Comparison of ENCODE assay signal across 26 mouse cellular contexts in the genomic region with DNA sequence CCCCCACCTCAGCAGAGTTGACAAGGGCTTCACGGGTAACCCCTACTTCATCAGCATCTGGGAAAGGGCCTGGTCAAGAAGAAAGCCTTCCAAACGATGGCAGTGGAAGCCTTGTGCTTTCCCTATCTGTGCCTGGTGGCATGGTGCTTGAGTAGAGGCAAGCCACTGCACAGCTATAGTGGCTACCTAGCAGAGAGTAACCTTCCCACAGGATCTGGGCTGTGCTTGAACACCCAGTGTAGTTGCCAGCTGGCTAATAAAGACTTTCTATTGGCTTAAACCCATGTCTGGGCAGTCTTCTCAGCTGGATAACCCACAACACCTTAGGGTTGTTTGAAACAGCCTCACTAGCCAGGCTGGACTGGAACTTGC. TPM values are rescaled to one million over a fixed set of nuclear protein-coding genes. Genes with fewer than 3 reads are reported as not detected.
DNase-seq lines count a peak whose midpoint lies in the region; ATAC-seq lines count a peak whose summit lies in the region.
"Had no signal": no experiment of that assay in that cellular context is flagged by ENCODE, and none has a peak within 500 bp of the region (broad histone marks: within the 10 kb centered on the region; RNA-seq: fewer than 3 reads in every experiment).

No protein-coding gene starts in this region.

- H3K27me3 ChIP-seq in intestine, embryonic 14.5 days (replicated peaks; ENCODE audit: control insufficient read depth, insufficient read depth, low read length) = no peaks in the 10 kb centered on the region
- no peaks in the 10 kb centered on the region for H3K27me3 ChIP-seq in intestine, embryonic 16.5 days (replicated peaks; ENCODE audit: control insufficient read depth, insufficient read depth, low read length)
- H3K27me3 ChIP-seq in embryonic facial prominence, embryonic 10.5 days (replicated peaks; ENCODE audit: low read depth, poor library complexity, severe bottlenecking) = no peaks in the 10 kb centered on the region
- H3K27me3 ChIP-seq in embryonic facial prominence, embryonic 12.5 days = no peaks in the 10 kb centered on the region
- no peaks in the 10 kb centered on the region for H3K27me3 ChIP-seq in limb, embryonic 13.5 days
- H3K27me3 ChIP-seq: forebrain, embryonic 13.5 days; lung, embryonic 15.5 days; neural tube, embryonic 13.5 days; stomach, embryonic 15.5 days had no signal

- peaks cover 5% of the 10 kb centered on the region for H3K9me3 ChIP-seq in intestine, embryonic 14.5 days (ENCODE audit: control insufficient read depth, low read length)
- H3K9me3 ChIP-seq in intestine, embryonic 16.5 days (ENCODE audit: control insufficient read depth, low read length) = peaks cover 3% of the 10 kb centered on the region
- H3K9me3 ChIP-seq in embryonic facial prominence, embryonic 10.5 days = peaks cover 15% of the 10 kb centered on the region; the same call in 1 of the 2 replicates
- peaks cover 6% of the 10 kb centered on the region; the same call in 1 of the 2 replicates for H3K9me3 ChIP-seq in embryonic facial prominence, embryonic 12.5 days
- peaks cover 10% of the 10 kb centered on the region for H3K9me3 ChIP-seq in limb, embryonic 13.5 days
- H3K9me3 ChIP-seq: forebrain, embryonic 13.5 days; lung, embryonic 15.5 days; midbrain, embryonic 10.5 days; stomach, embryonic 15.5 days had no signal

- no peak overlapping the region for H3K9ac ChIP-seq in intestine, embryonic 14.5 days (ENCODE audit: low read length)
- H3K9ac ChIP-seq in intestine, embryonic 16.5 days (ENCODE audit: low read depth, low read length) = no peak overlapping the region
- H3K9ac ChIP-seq in embryonic facial prominence, embryonic 12.5 days = no peak overlapping the region
- no peak overlapping the region for H3K9ac ChIP-seq in limb, embryonic 13.5 days
- H3K9ac ChIP-seq: forebrain, embryonic 13.5 days; liver, embryonic 14.5 days; lung, embryonic 15.5 days; neural tube, embryonic 13.5 days; stomach, embryonic 15.5 days had no signal

- no peak for DNase-seq in intestine, embryonic 14.5 days (ENCODE audit: low spot score)
- DNase-seq in embryonic facial prominence, embryonic 10.5 days (ENCODE audit: low spot score) = no peak
- DNase-seq in adrenal gland, postnatal 25 days = no peak
- DNase-seq in right cerebral cortex, postnatal 14 days = no peak
- DNase-seq: adrenal gland, adult 2 months; cerebellum, adult 18-20 months; cerebellum, postnatal 36 days; kidney, adult 2 months; layer of hippocampus, adult 9-11 months; retina, postnatal 1 day; right cerebral cortex, postnatal 4 days; thymus, adult 2 months had no signal

- no peak for ATAC-seq in intestine, embryonic 14.5 days (replicated peaks; ENCODE audit: low FRiP score, low TSS enrichment, low read depth)
- ATAC-seq in intestine, embryonic 16.5 days = no peak
- ATAC-seq in embryonic facial prominence, embryonic 12.5 days (ENCODE audit: insufficient number of reproducible peaks, insufficient read depth, low FRiP score, low TSS enrichment) = no peak
- ATAC-seq in limb, embryonic 13.5 days (ENCODE audit: low FRiP score, low read depth) = peak; percentile 62
- ATAC-seq: forebrain, embryonic 13.5 days; hindbrain, postnatal 0 days; midbrain, embryonic 16.5 days had no signal

- H3K4me2 ChIP-seq in intestine, embryonic 14.5 days (ENCODE audit: low read length) = no peak overlapping the region
- H3K4me2 ChIP-seq in intestine, embryonic 16.5 days (ENCODE audit: low read depth, low read length) = no peak overlapping the region
- no peak overlapping the region for H3K4me2 ChIP-seq in embryonic facial prominence, embryonic 12.5 days (replicated peaks)
- H3K4me2 ChIP-seq in limb, embryonic 13.5 days (replicated peaks) = peak overlapping the region; percentile 56
- H3K4me2 ChIP-seq: forebrain, embryonic 13.5 days; lung, embryonic 15.5 days; neural tube, embryonic 13.5 days had no signal

- no peaks in the 10 kb centered on the region for H3K36me3 ChIP-seq in intestine, embryonic 14.5 days (ENCODE audit: control insufficient read depth, insufficient read depth, low read length)
- no peaks in the 10 kb centered on the region for H3K36me3 ChIP-seq in intestine, embryonic 16.5 days (ENCODE audit: control insufficient read depth, insufficient read depth, low read length)
- H3K36me3 ChIP-seq in embryonic facial prominence, embryonic 10.5 days (replicated peaks) = no peaks in the 10 kb centered on the region; the same call in 1 of the 2 replicates
- H3K36me3 ChIP-seq in embryonic facial prominence, embryonic 12.5 days = no peaks in the 10 kb centered on the region
- no peaks in the 10 kb centered on the region for H3K36me3 ChIP-seq in limb, embryonic 13.5 days
- H3K36me3 ChIP-seq: lung, embryonic 15.5 days; midbrain, embryonic 10.5 days; neural tube, embryonic 13.5 days; stomach, embryonic 15.5 days had no signal

- H3K27ac ChIP-seq in intestine, embryonic 14.5 days (ENCODE audit: low read depth) = peak overlapping the region; percentile 90
- H3K27ac ChIP-seq in intestine, embryonic 16.5 days (ENCODE audit: low read length) = no peak overlapping the region
- H3K27ac ChIP-seq in embryonic facial prominence, embryonic 10.5 days (replicated peaks) = peak overlapping the region; percentile 77
- H3K27ac ChIP-seq in embryonic facial prominence, embryonic 12.5 days = peak overlapping the region; percentile 78
- peak overlapping the region; percentile 95 for H3K27ac ChIP-seq in limb, embryonic 13.5 days
- H3K27ac ChIP-seq: forebrain, embryonic 13.5 days; hindbrain, postnatal 0 days; kidney, postnatal 0 days; liver, embryonic 14.5 days; macrophage; midbrain, embryonic 10.5 days; neural tube, embryonic 13.5 days had no signal

- WGBS in intestine, embryonic 14.5 days = 27% methylated on average over 2 of the region's 2 CpGs
- 47% methylated on average over 2 of the region's 2 CpGs for WGBS in intestine, embryonic 16.5 days
- WGBS in embryonic facial prominence, embryonic 10.5 days = 69% methylated on average over 2 of the region's 2 CpGs
- 38% methylated on average over 2 of the region's 2 CpGs for WGBS in embryonic facial prominence, embryonic 12.5 days
- WGBS in limb, embryonic 13.5 days = 10% methylated on average over 2 of the region's 2 CpGs

- peaks cover 15% of the 10 kb centered on the region; the same call in 1 of the 2 replicates for H3K4me1 ChIP-seq in intestine, embryonic 14.5 days (replicated peaks; ENCODE audit: control insufficient read depth, insufficient read depth, low read length)
- H3K4me1 ChIP-seq in intestine, embryonic 16.5 days (ENCODE audit: control insufficient read depth, insufficient read depth, low read length) = no peaks in the 10 kb centered on the region
- H3K4me1 ChIP-seq in embryonic facial prominence, embryonic 10.5 days = peaks cover 22% of the 10 kb centered on the region
- H3K4me1 ChIP-seq in embryonic facial prominence, embryonic 12.5 days = peaks cover 16% of the 10 kb centered on the region
- peaks cover 21% of the 10 kb centered on the region for H3K4me1 ChIP-seq in limb, embryonic 13.5 days
- H3K4me1 ChIP-seq: forebrain, embryonic 13.5 days; midbrain, embryonic 10.5 days; neural tube, embryonic 13.5 days had no signal

- no peak overlapping the region for H3K4me3 ChIP-seq in intestine, embryonic 14.5 days (ENCODE audit: low read depth, low read length)
- H3K4me3 ChIP-seq in intestine, embryonic 16.5 days (ENCODE audit: low read length) = no peak overlapping the region
- no peak overlapping the region for H3K4me3 ChIP-seq in embryonic facial prominence, embryonic 10.5 days
- no peak overlapping the region for H3K4me3 ChIP-seq in embryonic facial prominence, embryonic 12.5 days
- no peak overlapping the region for H3K4me3 ChIP-seq in limb, embryonic 13.5 days
- H3K4me3 ChIP-seq: forebrain, embryonic 13.5 days; lung, embryonic 15.5 days; midbrain, embryonic 10.5 days; myocyte; neural tube, embryonic 13.5 days; stomach, embryonic 15.5 days had no signal

RNA-seq across cellular contexts. Expression of a gene that starts 31.0 kb away (rescaled TPM):
- 34.6 and 38.1 TPM in 2 replicates for polyA plus RNA-seq in intestine, embryonic 14.5 days (2014; fragmentation: Nextera tagmentation; extraction: Ambion mirVana)
- polyA plus RNA-seq in intestine, embryonic 16.5 days (2015; fragmentation: Nextera tagmentation; extraction: Ambion mirVana) = 21.5 and 22.0 TPM in 2 replicates
- 31.1 and 32.6 TPM in 2 replicates for polyA plus RNA-seq in embryonic facial prominence, embryonic 10.5 days (2016; fragmentation: Nextera tagmentation; extraction: Ambion mirVana)
- 39.7 and 47.4 TPM in 2 replicates for polyA plus RNA-seq in embryonic facial prominence, embryonic 12.5 days (2016; fragmentation: Nextera tagmentation; extraction: Ambion mirVana)
- 37.9 and 42.5 TPM in 2 replicates for polyA plus RNA-seq in limb, embryonic 13.5 days (2015; fragmentation: Nextera tagmentation; extraction: Ambion mirVana)
- total RNA-seq in adrenal gland, postnatal 25 days (2021) = 37.9 and 47.1 TPM in 2 replicates

RNA-seq across cellular contexts. Expression of a gene that starts 35.8 kb away (rescaled TPM):
- polyA plus RNA-seq in intestine, embryonic 14.5 days (2014; fragmentation: Nextera tagmentation; extraction: Ambion mirVana) = 25.8 and 29.9 TPM in 2 replicates
- 28.6 and 32.5 TPM in 2 replicates for polyA plus RNA-seq in intestine, embryonic 16.5 days (2015; fragmentation: Nextera tagmentation; extraction: Ambion mirVana)
- polyA plus RNA-seq in embryonic facial prominence, embryonic 10.5 days (2016; fragmentation: Nextera tagmentation; extraction: Ambion mirVana) = 17.9 and 18.6 TPM in 2 replicates
- polyA plus RNA-seq in embryonic facial prominence, embryonic 12.5 days (2016; fragmentation: Nextera tagmentation; extraction: Ambion mirVana) = 21.6 and 22.9 TPM in 2 replicates
- polyA plus RNA-seq in limb, embryonic 13.5 days (2015; fragmentation: Nextera tagmentation; extraction: Ambion mirVana) = 23.3 and 25.3 TPM in 2 replicates
- total RNA-seq in adrenal gland, postnatal 25 days (2021) = 35.5 and 44.8 TPM in 2 replicates

RNA-seq across cellular contexts. Expression of a gene that starts 49.2 kb away (rescaled TPM):
- 103 and 119 TPM in 2 replicates for polyA plus RNA-seq in intestine, embryonic 14.5 days (2014; fragmentation: Nextera tagmentation; extraction: Ambion mirVana)
- 68.9 and 73.5 TPM in 2 replicates for polyA plus RNA-seq in intestine, embryonic 16.5 days (2015; fragmentation: Nextera tagmentation; extraction: Ambion mirVana)
- polyA plus RNA-seq in embryonic facial prominence, embryonic 10.5 days (2016; fragmentation: Nextera tagmentation; extraction: Ambion mirVana) = 121 and 133 TPM in 2 replicates
- polyA plus RNA-seq in embryonic facial prominence, embryonic 12.5 days (2016; fragmentation: Nextera tagmentation; extraction: Ambion mirVana) = 112 and 119 TPM in 2 replicates
- 105 and 115 TPM in 2 replicates for polyA plus RNA-seq in limb, embryonic 13.5 days (2015; fragmentation: Nextera tagmentation; extraction: Ambion mirVana)
- 76.1 and 77.4 TPM in 2 replicates for total RNA-seq in adrenal gland, postnatal 25 days (2021)
